Mouse (Mus musculus): Measurements from ENCODE around the gene Cox6a1. TPM values are rescaled to one million over a fixed set of nuclear protein-coding genes. Genes with fewer than 3 reads are reported as not detected.
"Not testable (repeated sequence)": the region's sequence is repeated elsewhere in the genome, so short reads cannot be mapped to it uniquely, and the experiment has no call there.

Cox6a1 gene
- 700 and 702 TPM in 2 replicates for polyA plus RNA-seq (2015; fragmentation: Nextera tagmentation; extraction: Ambion mirVana)

- Histone ChIP-seq H3K36me3 (replicated peaks) (peaks cover 34% of the 10 kb centered on the region), H3K27me3 (no peaks in the 10 kb centered on the region), H3K4me1 (replicated peaks) (peaks cover 33% of the 10 kb centered on the region), H3K4me3 (replicated peaks) (peak within 1 kb of the TSS; percentile 96), H3K27ac (replicated peaks) (peak within 1 kb of the TSS; percentile 81), H3K4me2 (peak within 1 kb of the TSS; percentile 78), H3K9ac (peak within 1 kb of the TSS; percentile 82), H3K9me3 (replicated peaks) (no peaks in the 10 kb centered on the region)
- WGBS (ENCODE audit: insufficient replicate concordance), result under 1% methylated on average over 74 of the region's 74 CpGs
- peak; percentile 90 for ATAC-seq (ENCODE audit: insufficient read depth)
These were observed at the start of gene Cox6a1 for GRCm38 (mm10) chr5:115348546-115349224. Gene Cox6a1 (minus strand): TSS chr5:115348981.

GRCm38 (mm10) chr5:115397839-115398780 is 49.3 kb upstream of the Cox6a1 start:
- Histone ChIP-seq H3K9ac (no peak overlapping the region), H3K4me3 (replicated peaks) (peak overlapping the region; percentile 20)

GRCm38 (mm10) chr5:115396654-115397053 is 47.9 kb upstream of the Cox6a1 start:
- Histone ChIP-seq H3K27ac (replicated peaks) (no peak overlapping the region), H3K36me3 (replicated peaks) (no peaks in the 10 kb centered on the region), H3K9ac (no peak overlapping the region), H3K4me1 (replicated peaks) (0 out of 2 replicates have a peak, but pooled peaks cover 4% of the 10 kb centered on the region), H3K27me3 (peaks cover 77% of the 10 kb centered on the region), H3K4me2 (no peak overlapping the region), H3K9me3 (replicated peaks) (no peaks in the 10 kb centered on the region), H3K4me3 (replicated peaks) (no peak overlapping the region)
- ATAC-seq (ENCODE audit: insufficient read depth), result no peak
- 44% methylated on average over 11 of the region's 11 CpGs for whole genome bisulfite sequencing (ENCODE audit: insufficient replicate concordance)

More at GRCm38 (mm10) chr5:115397839-115398780, 49.3 kb upstream of the Cox6a1 start:
- 5% methylated on average over 48 of the region's 48 CpGs for WGBS (ENCODE audit: insufficient replicate concordance)
- Histone ChIP-seq H3K27me3 (peaks cover 82% of the 10 kb centered on the region), H3K4me2 (peak overlapping the region; percentile 54), H3K36me3 (replicated peaks) (no peaks in the 10 kb centered on the region), H3K27ac (replicated peaks) (no peak overlapping the region), H3K4me1 (replicated peaks) (0 out of 2 replicates have a peak, but pooled peaks cover 4% of the 10 kb centered on the region), H3K9me3 (replicated peaks) (no peaks in the 10 kb centered on the region)
- ATAC-seq (ENCODE audit: insufficient read depth), result no peak

- Histone ChIP-seq H3K27ac (replicated peaks) (no peak overlapping the region), H3K4me3 (replicated peaks) (no peak overlapping the region), H3K9me3 (replicated peaks) (no peaks in the 10 kb centered on the region), H3K4me1 (replicated peaks) (0 out of 2 replicates have a peak, but pooled peaks cover 4% of the 10 kb centered on the region), H3K36me3 (replicated peaks) (no peaks in the 10 kb centered on the region), H3K9ac (no peak overlapping the region), H3K4me2 (no peak overlapping the region), H3K27me3 (peaks cover 62% of the 10 kb centered on the region)
- 11% methylated on average over 10 of the region's 10 CpGs for WGBS (ENCODE audit: insufficient replicate concordance)
- ATAC-seq (ENCODE audit: insufficient read depth), result no peak
These were observed 46.1 kb upstream of the Cox6a1 start for GRCm38 (mm10) chr5:115394836-115395235.

- Histone ChIP-seq H3K4me2 (no peak overlapping the region), H3K27ac (replicated peaks) (no peak overlapping the region), H3K27me3 (peaks cover 59% of the 10 kb centered on the region), H3K4me3 (replicated peaks) (no peak overlapping the region), H3K4me1 (replicated peaks) (0 out of 2 replicates have a peak, but pooled peaks cover 4% of the 10 kb centered on the region), H3K36me3 (replicated peaks) (no peaks in the 10 kb centered on the region), H3K9ac (no peak overlapping the region), H3K9me3 (replicated peaks) (no peaks in the 10 kb centered on the region)
- no peak for ATAC-seq (ENCODE audit: insufficient read depth)
- 8% methylated on average over 8 of the region's 8 CpGs for WGBS (ENCODE audit: insufficient replicate concordance)
These were observed 45.4 kb upstream of the Cox6a1 start for GRCm38 (mm10) chr5:115394223-115394622.

- no peak for ATAC-seq (ENCODE audit: insufficient read depth)
- H3K9ac ChIP-seq, result no peak overlapping the region
- H3K27ac ChIP-seq (replicated peaks), result no peak overlapping the region
- H3K4me1 ChIP-seq (replicated peaks), result no peaks in the 10 kb centered on the region
- H3K36me3 ChIP-seq (replicated peaks), result no peaks in the 10 kb centered on the region
- peaks cover 53% of the 10 kb centered on the region for H3K27me3 ChIP-seq
- H3K4me2 ChIP-seq, result no peak overlapping the region
- H3K9me3 ChIP-seq (replicated peaks), result no peaks in the 10 kb centered on the region
- no peak overlapping the region for H3K4me3 ChIP-seq (replicated peaks)
- 40% methylated on average over 1 of the region's 1 CpGs for WGBS (ENCODE audit: insufficient replicate concordance)
These were observed 44.2 kb upstream of the Cox6a1 start for GRCm38 (mm10) chr5:115392969-115393368.

- no peak for ATAC-seq (ENCODE audit: insufficient read depth)
- no peak overlapping the region for H3K4me3 ChIP-seq (replicated peaks)
- WGBS (ENCODE audit: insufficient replicate concordance), result 35% methylated on average over 9 of the region's 9 CpGs
- no peaks in the 10 kb centered on the region for H3K36me3 ChIP-seq (replicated peaks)
- H3K4me1 ChIP-seq (replicated peaks), result no peaks in the 10 kb centered on the region
- no peaks in the 10 kb centered on the region for H3K9me3 ChIP-seq (replicated peaks)
- H3K27me3 ChIP-seq, result peaks cover 43% of the 10 kb centered on the region
- no peak overlapping the region for H3K4me2 ChIP-seq
- no peak overlapping the region for H3K9ac ChIP-seq
- no peak overlapping the region for H3K27ac ChIP-seq (replicated peaks)
These were observed 43.2 kb upstream of the Cox6a1 start for GRCm38 (mm10) chr5:115391935-115392334.

- not testable (repeated sequence) for H3K36me3 ChIP-seq (replicated peaks); H3K9ac ChIP-seq; H3K4me2 ChIP-seq; H3K27ac ChIP-seq (replicated peaks); H3K4me1 ChIP-seq (replicated peaks); H3K9me3 ChIP-seq (replicated peaks); ATAC-seq (ENCODE audit: insufficient read depth); H3K4me3 ChIP-seq (replicated peaks)
- 42% methylated on average over 2 of the region's 2 CpGs for WGBS (ENCODE audit: insufficient replicate concordance)
- peaks cover 17% of the 10 kb centered on the region for H3K27me3 ChIP-seq
These were observed 30.1 kb upstream of the Cox6a1 start for GRCm38 (mm10) chr5:115378882-115379281.

- 49% methylated on average over 2 of the region's 2 CpGs for WGBS (ENCODE audit: insufficient replicate concordance)
- no peak overlapping the region for H3K27ac ChIP-seq (replicated peaks)
- no peak overlapping the region for H3K9ac ChIP-seq
- H3K36me3 ChIP-seq (replicated peaks), result no peaks in the 10 kb centered on the region
- H3K4me3 ChIP-seq (replicated peaks), result no peak overlapping the region
- no peak for ATAC-seq (ENCODE audit: insufficient read depth)
- H3K27me3 ChIP-seq, result peaks cover 48% of the 10 kb centered on the region
- H3K4me2 ChIP-seq, result no peak overlapping the region
- H3K9me3 ChIP-seq (replicated peaks), result no peaks in the 10 kb centered on the region
- H3K4me1 ChIP-seq (replicated peaks), result no peaks in the 10 kb centered on the region
These were observed 26.7 kb upstream of the Cox6a1 start for GRCm38 (mm10) chr5:115375436-115375835.

GRCm38 (mm10) chr5:115374204-115374820 is 25.5 kb upstream of the Cox6a1 start:
- no peak overlapping the region for H3K4me3 ChIP-seq (replicated peaks)
- ATAC-seq (ENCODE audit: insufficient read depth), result no peak

More at GRCm38 (mm10) chr5:115374204-115374820, 25.5 kb upstream of the Cox6a1 start:
- 23% methylated on average over 11 of the region's 11 CpGs for WGBS (ENCODE audit: insufficient replicate concordance)
- Histone ChIP-seq H3K4me2 (no peak overlapping the region), H3K9me3 (replicated peaks) (no peaks in the 10 kb centered on the region), H3K36me3 (replicated peaks) (no peaks in the 10 kb centered on the region), H3K9ac (no peak overlapping the region), H3K4me1 (replicated peaks) (no peaks in the 10 kb centered on the region), H3K27me3 (peaks cover 51% of the 10 kb centered on the region), H3K27ac (replicated peaks) (no peak overlapping the region)
